Mouse (Mus musculus) gastrocnemius, postnatal 25 days (tissue): ENCODE measurements around the gene Panx3. TPM values are rescaled to one million over a fixed set of nuclear protein-coding genes. Genes with fewer than 3 reads are reported as not detected.

Experiments
- DNase-seq: peaks from one replicate; pipeline ENCODE4 v3.0.0; 2022
- long read RNA-seq, 2 experiments: library from polyadenylated mRNA; stranded (forward); transcript quantifications; one replicate each; pipeline ENCODE4 v2.0.0; 2021
- total RNA-seq, 2 experiments: library from RNA; stranded (reverse); gene quantifications; 1 replicate in 1 of 2; 2 replicates in 1 of 2; pipeline ENCODE4 v1.2.3; 2021

Panx3 gene
- total RNA-seq, result not detected
- long read RNA-seq, experiment 1, result 0 reads
- long read RNA-seq, experiment 2, partial matches to known transcripts, result 0 of 1 reads
- long read RNA-seq, experiment 2, other reads (novel, unspliced or antisense), result 1 of 1 reads

DNA sequence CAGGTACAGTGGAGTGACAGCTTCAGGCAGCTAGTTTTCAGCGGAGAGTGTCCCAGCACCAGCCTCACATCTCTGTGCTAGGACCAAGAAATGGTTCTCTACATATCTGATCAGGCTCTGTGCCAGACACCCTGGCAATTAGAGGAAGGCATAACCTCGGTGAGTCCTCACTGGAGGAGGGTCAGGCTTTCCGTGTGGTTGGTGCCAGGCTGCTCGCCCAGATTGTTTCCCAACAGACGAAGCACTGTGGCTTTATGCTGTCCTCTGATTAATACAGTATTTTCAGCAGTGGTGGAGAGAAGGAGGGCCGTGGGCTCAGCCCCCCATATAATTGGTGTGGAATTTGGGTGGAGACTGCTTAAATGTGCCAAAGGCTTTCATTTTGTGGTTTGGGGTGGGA is at the start of gene Panx3:
Gene Panx3, minus strand, starts transcription at position 121 of the 400 bp plus-strand sequence.
- DNase-seq, result no peak

DNA sequence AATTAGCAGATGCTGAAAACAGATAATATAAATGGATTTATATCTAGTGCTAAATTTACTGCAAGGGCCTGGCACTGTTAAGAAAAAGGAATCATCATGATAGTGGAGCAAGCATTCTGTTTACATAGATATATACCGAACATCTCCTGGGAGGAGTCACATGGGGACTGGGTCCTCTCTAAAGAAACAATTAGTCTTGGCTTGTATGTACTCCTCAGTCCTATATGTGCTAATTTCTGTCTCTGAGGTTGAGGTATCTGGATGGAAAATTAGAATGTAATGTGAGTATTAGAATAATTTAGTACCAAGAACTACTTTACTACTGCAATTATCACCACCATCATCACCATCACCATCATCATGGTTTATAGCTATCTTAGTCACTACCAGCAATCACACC is 47.1 kb upstream of the Panx3 start, which contains the start of gene Olfr160:
Gene Olfr160, minus strand, starts transcription at position 101 of the 400 bp plus-strand sequence.
- DNase-seq, result no peak

DNA sequence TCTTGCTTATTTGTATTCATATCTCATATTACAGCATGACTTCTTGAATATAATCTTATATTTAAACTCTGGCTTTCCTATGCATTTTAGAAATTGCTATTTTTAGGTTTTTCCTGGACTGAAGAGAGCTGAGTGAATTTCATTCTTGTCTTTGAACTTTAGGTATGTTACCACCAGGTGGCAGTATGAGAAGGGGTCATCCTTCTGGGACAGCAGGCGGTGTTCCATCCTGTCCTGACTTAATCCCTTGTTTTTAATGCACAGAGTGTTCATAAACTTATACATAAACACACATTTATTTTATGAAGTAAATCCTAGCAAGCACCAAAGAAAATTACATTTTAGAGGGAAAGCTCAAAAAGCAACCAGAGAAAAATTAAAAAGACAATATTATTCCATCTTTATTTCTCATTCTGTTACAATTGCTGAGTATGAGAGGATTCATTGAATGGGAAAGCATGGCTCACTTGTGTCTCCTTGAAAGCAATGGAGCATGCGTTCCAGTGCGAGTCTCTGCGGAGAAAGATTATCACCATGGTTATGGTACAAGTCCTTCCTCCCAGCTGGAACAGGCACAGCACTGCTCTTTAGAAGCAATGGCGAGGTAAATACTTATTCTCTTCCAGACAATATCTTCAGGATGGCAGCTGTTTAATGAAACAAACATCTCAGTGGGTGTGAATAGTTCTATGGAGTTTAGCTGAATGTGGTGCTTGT is 21.1 kb upstream of the Panx3 start:
- no peak for DNase-seq

DNA sequence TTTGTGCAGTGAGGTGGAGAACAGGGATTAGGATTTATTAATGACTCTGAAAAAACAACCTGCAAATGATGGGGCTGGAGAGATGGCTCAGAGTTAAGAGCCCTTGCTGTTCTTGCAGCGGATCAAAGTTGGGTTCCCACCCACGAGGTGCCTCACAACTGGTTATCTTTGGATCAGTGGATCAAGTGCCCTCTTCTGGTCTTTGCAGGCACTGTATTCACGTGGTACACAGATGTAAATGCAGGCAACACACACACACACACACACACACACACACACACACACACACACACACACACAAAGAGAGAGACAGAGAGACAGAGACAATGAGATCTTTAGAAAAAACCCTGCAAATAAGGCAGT is 18.9 kb upstream of the Panx3 start:
- DNase-seq, result no peak

DNA sequence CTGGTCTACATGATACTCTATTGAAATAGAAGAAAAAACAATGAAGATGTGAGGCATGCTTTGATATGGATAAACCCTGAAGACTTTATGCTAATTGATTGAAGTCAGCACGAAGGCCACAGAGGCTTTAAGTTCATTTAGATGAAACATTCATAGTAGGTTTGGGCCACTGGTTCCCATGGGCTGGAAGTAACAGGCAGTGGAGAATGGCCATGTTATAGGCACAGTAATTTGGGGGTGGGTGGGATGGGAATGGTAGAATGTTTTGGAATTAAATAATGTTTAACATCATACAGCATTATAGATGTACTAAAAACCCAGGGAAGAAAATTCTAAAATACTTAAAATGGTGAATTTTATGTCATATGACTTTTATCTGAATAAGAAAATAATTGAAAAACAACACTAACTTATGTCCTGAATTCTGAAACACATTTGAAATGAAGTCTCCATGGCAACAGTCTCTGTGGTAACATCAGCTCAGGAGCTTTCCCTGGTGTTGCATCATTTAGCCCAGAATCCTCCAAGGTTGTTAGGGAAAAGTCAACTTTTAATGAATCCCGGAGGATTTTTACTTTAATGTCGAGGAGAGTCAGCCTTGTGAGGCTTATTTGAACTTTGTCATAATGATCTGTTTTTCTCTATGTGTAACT is 18.4 kb upstream of the Panx3 start:
- DNase-seq, result no peak

DNA sequence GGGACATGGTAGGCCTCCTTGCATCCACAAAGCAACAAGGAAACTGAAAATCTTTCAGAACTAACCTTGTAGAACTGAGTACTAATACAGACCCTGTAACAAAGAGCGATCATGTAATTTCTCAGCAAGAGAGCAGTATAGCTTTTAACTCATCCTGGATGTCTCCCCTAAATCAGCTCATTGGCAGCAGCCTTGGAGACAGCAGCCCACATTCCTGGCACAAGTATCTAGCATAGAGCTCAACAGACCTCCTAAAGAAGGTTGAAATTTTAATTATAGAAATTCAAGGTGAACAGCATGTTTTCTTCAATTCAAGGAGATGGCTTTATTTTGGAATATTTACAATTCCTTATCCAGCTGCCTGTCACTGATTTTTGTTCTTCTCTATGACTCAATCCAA is 12.1 kb upstream of the Panx3 start:
- no peak for DNase-seq

DNA sequence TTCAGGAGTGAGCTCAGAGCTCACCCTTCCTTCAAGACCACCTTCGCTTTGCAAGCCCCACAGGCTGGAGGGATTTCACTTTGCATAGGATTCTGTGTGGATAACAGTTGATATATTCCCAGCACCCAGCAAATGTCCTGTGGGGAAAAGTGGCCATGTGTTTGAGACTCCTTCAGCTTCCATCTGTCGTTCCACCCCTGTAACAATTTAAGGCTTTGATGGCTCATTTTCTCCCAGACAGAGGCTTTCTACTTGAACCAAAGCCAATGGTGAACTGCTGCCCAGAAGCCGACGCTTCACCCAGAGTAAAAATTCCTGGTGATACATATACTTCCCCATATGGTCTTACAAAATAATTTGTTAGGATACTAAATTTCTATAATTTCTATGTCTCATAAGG is 6.3 kb upstream of the Panx3 start:
- DNase-seq, result no peak

DNA sequence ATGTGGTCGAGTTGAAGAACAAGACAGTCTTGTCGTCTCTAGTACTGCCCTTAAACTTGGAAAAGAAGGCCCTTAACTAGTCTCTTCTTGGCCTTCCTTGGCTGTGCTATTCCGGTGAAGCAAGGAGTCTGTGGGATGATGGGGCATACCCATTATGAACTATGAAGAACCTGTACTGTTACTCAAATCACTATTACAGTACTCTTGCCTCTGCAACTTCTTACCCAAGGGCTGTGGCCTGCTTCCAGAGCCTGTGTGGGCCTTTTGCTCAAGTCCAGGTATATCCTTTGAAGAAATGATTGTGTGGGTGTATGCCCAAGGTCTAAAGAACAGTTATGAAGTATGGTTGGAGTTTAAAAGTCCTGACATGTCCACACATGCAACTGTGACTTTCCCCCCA is 1.2 kb upstream of the Panx3 start:
- DNase-seq, result no peak

DNA sequence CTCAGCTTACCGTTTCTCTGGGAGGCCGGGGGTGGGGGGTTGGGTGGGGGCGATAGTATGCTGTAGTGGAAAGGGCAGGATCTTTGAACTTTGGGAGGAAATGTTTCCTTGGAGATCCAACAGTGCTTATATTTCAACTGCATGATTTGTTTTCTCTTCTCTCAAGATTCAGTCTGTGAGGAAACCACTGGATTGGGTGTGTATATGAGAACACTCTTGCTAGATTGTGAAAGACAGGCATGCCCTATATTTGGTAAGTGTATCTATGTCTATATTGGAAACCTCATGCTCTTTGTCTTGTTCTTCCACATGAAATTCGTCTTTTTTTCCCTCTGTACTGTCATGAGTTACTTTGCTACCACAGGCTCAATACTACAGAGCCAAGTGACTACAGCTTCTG is 643 bp upstream of the Panx3 start:
- no peak for DNase-seq

DNA sequence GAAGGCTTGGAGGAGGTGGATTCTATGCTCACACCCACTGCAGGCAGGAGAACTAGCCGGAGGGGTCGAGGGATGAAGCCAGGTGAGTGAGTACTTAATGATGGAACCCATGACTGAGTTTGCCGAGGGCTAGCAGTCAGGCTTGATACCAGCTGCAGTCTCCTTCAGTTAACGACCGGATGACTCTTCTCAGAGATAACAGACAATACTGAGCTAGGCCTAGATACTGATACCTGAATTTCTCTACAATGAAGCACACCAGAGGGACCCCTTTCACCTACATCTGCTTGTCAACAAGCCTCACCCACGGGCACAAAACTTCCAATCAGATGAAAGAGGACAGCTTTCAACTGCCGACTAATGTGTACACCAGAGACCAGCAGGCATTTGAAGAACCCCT is 3.0 kb downstream of the Panx3 start:
- DNase-seq, result no peak

DNA sequence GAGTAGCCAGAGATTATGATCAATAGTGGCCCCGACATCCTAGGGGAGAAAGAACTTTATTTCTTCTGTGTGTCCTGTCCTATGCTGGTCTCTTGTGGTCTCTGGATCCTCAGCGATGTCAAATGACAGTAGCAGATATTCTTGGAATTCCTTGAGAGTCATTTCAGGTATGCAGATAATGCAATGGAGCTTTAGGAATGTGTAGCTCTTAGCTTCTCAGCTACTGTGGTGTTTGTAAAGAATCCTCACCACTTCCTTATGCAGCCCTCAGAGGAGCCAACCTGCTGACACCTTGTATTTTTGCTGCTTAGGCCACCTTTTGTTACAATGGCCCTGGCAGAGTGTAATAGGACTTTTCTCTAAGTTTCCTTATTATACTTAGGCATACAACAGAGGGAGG is 4.4 kb downstream of the Panx3 start:
- DNase-seq, result no peak

DNA sequence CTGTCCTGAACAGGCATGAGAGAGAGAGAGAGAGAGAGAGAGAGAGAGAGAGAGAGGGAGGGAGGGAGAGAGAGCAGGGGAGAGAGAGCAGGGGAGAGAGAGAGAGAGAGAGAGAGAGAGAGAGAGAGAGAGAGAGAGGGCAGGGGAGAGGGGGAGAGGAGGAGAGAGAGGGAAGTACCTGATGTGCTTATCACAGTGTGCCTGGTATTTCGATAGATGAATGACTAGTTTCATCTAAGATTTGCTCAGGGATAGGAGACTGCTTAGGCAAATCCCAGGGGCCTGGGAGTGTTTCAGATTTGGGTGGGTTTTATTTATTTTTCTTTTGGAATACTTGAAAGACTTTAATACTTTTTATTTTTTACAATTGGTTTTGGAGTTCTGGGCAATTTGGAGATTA is 5.8 kb downstream of the Panx3 start:
- DNase-seq, result no peak

DNA sequence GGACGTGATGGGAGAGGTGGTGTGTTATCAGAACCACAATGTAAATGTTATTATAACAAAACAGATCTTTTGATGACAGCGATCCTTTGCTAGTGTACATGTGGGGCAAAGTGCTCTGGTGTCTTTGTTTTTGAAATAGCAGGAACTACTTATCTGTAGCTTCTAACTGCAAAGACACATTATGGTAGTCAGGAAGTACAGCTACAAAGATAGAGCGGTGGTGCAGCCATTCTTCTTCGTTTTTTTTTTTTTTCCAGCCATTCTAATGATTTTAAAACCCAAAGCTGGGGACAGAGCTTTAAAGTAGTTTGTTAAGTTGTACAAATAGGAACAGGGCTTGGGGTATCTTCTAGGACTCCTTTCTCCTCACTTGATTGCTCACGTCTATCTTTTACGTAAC is 9.6 kb downstream of the Panx3 start:
- no peak for DNase-seq

DNA sequence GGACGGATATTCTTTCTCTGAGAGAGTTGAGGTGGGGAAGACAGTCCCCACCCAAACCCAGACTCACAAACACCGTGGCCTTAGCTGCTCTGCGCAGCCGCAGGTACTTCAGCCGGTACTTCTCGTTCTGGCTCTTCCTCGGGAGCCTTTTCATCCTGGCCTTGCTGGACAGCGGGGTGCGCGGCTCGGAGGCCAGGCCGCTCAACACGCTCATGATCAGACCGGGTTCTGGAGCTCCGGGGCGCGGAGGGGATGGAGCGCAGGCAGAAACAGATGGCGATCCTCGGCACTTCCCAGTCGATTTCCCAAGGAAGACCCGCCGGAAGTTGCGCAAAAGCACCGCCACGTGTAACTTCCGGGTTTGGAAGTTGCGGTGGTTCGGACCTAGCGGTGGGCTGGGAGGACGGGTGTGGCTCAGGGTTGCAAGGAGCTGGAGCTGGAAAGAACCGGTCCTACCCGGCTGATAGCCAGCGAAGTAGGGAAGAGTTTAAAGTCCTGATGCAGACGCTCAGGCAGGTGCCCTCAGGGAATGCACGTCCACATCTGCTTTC is 12.0 kb downstream of the Panx3 start, which contains the start of gene Tbrg1:
Gene Tbrg1, minus strand, starts transcription at position 382 of the 551 bp plus-strand sequence.
- DNase-seq, result peak; percentile 75

DNA sequence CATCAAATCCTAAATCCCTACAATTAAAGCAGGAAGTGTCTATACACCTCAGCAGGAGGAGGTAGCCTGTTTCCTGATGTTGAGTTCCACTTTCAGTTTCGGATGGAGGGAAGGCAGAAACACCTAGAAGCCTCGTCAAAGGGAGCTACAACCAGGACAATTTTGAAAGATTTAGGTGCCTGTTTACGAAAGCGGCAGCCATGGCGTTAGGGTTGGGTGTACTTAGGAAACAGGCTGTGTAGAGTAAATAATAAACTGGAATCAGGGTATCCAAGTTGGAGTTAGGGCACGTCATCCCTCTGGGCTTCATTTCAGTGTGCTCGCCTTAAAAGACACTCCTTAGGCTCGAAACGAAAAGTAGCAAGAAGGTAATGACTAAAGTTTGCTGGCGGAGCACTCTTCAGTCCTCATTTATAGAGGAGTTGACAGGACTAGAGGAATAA is 12.6 kb downstream of the Panx3 start:
- no peak for DNase-seq

DNA sequence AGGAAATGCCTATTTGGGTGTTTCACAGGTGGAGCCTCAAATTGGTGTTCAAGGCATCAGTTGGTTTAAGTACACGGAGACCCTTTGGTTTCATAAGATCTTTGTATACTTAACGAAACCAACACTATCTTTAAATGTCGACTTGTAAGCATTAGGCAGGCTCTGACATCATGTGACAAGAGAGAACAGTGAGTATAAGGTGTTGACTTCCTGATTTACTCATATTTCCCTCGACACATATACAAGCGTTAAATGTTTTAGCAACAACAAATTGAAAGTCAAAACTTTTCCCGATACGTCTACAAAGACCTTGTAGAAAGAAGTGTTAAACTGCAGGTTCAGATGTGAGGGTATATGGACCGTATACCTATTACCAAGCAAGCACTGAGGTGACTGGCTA is 13.1 kb downstream of the Panx3 start:
- no peak for DNase-seq

DNA sequence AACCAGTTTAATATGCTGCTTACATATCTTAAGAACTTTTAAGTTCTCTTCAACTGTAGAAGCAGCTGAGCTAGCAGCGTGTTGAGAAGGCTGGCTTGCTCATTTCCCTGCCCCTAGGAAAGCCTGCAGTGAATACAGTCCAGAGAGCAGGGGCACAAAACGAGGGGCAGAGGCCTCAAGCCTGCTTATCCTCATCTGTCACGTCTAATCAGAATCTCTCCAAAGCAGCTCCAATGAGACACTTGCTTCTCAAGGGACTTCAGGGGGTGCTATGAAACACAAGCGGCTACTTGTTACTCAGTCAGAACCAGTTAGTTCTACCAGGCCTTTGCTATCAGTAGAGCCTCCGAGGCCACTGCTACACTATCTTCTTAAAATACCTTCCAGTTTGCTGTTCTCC is 15.2 kb downstream of the Panx3 start:
- DNase-seq, result no peak

DNA sequence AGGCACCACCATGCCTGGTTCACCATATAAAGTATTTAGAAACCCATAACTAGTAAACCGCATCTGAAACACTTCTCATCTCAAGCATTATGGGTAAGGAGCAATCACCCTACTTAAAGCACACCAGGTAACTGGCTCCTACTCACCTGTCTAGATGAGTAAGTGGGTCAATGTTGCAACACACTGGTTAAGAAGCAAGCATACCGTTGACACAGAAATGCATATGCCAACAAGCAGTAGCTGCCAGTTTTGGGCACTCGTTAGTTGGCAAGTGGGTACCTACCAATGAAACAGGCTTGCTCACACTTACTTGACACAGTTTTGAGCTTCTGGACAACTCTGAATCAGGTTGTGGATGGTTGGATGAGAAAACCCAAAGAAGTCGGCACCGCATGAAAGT is 18.4 kb downstream of the Panx3 start:
- DNase-seq, result no peak

DNA sequence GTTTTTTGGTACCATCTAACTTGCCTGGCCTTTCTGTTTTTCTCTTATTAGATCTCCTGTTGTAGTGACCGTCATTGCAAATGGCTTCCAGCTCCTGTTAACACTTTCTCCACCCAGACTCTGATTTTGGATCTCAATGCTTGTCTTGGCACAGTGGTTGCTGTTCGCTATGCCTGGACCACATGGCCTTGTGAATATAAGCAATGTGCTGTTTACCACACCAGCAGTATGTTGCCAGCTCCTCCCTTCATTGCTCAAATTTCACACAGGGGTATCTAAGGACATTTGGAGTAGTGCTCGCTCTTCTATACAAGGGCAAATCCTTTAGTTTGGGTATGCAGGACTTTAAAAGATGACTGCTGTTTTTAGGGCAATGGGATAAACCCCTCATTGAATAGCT is 22.8 kb downstream of the Panx3 start:
- DNase-seq, result no peak

DNA sequence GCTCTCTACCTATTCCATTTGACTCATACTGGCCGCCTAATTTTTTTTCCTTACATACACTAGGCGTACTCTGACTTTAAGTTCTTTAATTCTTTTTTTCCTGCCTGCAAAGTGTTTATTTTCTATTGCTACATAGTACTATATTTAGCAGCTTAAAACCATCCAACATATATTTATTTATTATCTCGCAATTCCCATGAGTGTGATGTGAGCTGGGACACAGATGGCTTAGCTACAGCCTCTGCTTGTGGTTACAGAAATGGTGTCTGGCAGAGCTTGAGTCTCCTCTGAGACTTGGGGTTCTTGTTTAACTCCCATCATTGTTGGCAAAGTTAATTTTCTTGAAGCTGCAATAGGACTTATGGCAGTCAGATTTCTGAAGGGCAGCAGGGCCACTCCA is 30.3 kb downstream of the Panx3 start:
- no peak for DNase-seq

DNA sequence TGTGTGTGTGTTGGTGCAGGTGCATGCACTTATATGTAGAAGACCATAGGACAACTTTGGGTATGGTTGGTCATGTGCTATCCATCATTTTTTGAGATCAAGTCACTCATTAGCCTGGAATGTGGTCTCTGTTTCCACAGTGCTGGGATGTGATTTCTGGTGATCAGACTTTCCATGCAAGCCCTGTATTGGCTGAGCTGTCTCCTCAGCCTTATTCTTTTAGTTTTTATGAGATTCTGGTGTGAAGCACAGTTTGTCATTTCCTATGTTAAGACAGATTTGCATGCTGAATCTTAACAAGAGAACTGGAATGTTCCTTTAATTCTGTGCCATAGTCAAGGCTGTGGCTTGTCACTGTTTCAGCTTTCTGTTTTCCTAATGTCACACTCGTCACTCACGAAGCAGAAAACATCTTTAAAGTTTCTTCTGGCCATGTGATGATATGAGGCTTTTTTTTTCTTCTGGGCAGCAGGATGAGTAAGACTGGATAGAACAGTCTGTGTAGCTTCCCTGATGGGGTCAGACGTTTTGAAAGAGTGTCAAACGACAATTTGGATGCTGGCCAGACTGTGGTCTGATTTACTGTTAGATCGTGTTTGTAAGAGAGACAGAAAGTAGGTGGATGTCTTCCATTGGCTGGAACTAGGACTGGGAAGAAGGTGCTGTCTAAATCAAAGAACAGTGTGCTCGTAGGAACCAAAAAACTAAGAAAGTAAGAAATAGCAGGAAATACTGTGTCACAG is 32.1 kb downstream of the Panx3 start:
- DNase-seq, result no peak

DNA sequence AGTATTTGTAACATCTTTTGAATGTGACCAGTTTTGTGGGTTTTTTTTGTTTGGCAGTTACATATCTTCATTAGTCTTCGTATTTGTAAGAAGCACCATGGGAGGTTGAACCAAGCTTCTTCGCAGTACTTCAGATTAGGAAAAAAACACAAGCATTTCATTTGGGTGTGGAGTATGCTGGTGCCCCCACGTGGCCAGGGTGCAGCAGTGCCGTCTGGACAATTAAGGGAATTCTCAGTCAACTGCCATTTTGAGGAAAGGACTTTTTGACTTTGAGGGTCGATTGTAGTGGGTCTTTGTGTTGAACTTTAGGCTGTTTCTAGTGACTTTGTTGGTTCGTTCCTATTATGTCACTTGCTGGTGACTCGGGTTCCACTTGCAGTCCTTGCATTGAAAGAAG is 32.7 kb downstream of the Panx3 start:
- DNase-seq, result no peak

DNA sequence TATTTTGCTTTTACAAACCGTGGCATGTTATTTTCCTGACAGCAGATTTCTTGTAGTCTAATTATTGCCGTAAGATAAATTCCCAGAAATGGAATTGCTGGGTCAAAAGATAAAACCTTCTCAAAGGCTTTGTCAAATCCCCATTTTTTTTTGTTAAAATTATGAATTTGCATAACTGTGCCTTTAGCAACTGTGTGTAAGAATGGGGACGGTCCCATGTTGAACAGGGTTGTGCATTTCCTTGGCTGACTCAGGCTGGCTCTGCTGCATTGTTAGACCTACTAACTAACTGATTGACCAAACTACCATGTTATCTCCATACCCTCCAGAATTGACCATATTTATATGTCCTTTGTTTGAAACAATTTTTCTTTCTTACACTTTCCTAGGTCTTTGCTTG is 34.8 kb downstream of the Panx3 start:
- DNase-seq, result no peak
